Mouse (Mus musculus) thymus, adult 18-20 months (tissue): ENCODE data around the gene Spib.

Source experiments
- DNase-seq, 2 experiments: peaks; one replicate each; pipeline ENCODE4 v3.0.0; 2022; ENCODE audit warnings: mixed read lengths in 2 of 2

Spib gene

DNA sequence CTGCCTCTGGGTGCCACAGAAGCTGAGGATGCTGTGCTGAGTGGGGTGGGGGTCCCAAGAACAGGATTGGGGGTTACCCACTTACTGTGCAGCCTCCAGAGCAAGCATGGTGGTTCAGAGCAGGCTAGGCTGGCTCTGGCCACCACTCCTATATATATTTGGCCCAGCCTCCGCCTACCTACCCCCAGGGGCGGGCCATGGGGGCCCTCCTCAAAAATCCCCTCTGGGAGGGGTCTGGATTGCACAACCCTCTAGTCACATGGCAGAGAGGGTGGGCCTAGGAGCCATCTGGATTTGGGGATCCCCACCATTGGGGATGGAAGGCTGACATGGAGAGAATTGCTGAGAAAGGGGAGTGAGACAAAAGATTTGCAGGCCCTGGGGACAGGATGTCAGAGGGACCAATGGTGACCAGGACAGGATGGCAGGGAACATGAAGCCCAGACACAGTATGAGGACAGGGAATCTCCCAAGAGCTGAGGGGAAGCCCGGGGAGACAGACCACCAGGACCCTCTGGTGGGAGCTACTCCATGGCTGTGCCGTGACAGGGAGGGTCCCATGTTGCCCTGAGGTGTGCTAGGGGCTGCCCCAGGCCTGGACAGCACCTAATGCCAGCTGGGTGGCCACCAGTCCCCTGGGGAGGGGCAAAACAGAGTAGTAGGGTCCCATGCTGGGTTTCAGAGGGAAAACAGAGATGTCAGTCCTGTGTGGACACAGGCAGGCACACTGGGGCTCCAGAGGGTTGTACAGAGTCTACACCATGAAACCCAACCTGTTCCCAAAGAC lies at the start of gene Spib:
TSS of gene Spib (minus strand) at position 126 of the 787 bp plus-strand sequence.
- no peak for DNase-seq

DNA sequence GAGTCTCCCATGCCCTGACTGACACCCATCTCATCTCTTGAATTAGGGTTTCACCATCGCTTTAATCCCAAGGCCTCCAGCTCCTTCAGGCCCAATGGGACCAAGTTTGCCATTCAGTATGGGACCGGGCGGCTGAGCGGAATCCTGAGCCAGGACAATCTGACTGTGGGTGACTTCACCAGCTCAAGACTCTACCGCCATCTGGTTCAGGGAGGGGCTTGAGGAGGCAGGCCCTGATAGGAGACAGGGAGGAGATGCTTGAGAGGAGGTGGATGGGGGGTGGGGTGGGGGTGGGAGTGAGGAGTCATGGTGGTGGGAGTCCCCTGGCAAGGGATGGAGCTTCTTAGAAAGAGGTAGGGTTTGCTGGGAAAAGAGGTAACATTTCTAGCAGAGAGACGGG lies 49.8 kb upstream of the Spib start:
- DNase-seq, result no peak

DNA sequence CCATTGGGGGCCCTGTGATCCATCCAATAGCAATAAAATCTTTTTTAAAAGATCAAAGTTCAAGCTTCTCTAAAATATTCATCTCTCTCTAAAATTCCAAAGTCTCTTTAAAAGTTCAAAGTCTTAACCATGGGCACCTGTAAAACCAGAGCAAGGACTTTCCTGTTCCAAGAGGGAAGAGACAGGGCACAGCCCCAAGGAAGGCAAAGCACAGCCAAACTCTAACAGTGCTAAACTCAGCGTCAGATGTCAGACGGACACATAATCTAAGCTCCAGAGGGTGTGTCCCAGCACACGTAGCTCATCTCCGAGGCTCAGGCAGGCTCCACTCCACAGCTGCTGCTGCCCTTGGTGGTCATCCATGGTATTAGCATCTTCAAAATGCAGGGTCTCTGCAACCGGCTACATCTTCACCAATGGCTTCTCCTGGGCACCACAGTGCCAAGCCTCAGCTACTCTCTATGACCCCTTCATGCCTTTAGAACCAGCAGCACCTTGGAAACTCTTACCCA lies 44.5 kb upstream of the Spib start:
- no peak for DNase-seq

DNA sequence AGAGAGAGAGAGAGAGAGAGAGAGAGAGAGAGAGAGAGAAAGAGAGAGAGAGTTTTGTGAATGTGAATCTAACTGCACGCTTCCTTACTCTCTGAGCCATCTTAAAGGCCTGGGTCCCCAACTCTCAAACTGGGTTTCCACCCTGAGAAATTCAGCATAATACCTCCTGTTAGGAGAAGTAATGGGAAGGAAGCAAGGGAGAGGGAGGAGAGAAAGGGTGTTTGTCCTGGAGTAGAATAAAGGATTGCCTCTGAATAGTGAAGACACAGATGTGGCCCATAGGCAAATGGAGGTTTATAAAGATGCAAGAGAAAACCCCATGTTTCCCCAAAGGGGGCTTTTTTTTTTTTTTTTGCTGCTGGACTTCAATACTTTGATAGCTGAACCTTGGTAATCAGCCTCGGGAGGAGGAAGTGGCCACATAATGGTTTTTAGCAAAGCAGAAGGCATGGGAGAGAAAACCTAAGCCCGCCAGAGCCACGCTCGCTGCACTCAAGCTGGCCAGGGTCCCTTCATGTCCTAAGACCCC lies 41.1 kb upstream of the Spib start:
- no peak for DNase-seq

DNA sequence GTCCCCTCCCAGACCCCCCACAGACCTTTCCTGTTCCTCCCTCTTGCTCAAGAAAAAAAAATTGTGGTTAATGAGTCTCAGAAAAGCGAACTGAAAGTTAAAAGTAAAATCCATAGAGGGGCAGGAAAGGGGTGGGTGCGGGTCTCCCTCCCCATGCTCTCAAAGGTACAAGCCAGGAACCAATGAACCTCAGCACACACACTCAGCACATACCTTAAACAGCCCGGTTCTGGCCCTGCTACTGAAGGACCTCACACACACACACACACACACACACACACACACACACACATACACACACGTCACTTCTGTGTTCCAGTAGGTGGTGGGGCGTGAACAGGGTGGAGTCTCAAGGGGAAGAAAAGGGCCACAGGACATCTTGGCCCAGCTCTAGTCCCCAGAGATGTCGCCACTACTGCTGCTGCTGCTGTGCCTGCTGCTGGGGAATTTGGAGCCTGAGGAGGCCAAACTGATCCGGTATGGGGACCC lies 40.4 kb upstream of the Spib start, which contains the start of gene Napsa:
TSS of gene Napsa (plus strand) at position 168 of the 489 bp plus-strand sequence.
- DNase-seq, result peak in 1 of 2 experiments; percentile 23

DNA sequence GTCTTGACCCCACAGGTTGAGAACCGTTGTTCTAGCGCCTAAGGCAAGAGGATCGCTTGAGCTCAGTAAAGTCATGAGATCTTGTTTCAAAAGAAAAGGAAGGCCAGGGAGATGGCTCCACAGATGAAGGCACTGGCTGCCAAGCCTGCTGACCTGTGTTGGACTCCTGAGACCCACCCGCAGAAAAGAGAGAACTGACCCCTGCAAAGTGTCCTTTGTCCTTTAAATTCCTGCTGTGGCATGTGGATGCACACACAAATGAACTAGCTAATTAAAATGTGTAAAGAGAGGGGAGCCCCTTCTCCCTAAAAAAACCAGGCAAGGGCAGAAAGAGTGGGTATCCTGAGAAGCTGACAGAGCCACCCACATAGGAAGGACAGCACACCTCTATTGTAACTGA lies 39.9 kb upstream of the Spib start:
- no peak for DNase-seq

DNA sequence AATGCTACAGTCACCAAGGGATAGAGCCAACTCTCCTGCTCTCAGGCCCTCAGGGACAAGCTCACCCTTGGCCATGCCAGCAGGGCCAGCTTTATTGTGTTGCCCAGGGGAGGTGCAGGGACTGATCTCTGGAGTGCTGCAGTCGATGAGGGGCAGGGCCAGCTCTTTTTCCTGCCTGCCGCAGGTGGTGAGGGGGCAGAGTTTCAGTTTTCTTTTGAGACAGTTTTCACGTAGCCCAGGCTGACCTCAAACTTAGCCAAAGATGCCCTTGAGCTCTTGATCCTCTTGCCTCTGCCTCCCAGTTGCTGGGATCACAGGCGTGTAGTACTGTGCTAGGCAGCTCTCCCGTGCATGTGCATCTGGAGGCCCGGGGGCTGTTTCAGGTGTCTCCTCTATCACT lies 39.1 kb upstream of the Spib start:
- no peak for DNase-seq

DNA sequence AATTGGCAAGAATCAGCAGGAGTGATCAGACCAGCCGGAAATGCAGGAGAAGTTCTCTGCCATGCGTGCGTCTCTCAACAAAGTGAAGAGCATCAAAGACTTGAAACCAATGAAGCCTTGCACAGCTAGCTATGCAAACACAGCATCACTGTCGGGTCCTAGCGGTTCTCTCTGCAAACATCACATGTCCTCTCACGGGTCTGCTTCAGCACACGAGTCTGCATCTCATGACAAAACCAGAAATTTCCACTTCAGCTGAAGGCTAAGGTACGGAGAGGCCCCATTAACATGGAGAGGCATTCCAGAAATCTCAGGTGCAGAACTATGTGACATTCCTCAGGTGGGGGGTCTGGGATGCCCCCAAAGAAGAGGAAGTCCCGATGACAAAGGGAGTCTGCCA lies 36.9 kb upstream of the Spib start:
- no peak for DNase-seq

DNA sequence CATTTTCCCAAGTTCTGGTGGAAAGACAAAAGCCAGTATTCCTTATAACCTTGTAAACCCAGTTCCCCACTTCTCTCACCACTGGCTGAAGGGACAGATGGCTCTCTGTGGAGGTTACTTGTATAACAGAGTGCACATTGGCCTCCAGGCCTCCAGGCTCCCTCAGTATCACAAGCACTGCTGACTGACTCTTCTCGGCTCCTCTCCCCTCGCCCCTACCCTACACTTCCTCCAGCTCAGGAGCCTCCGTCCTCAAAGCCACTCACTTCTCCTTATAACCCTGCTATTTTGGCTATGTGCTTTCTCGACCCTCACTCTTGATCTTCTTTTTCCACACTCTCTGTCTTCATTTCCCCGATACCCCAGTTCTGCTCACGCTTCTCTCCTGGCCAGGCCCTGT lies 33.5 kb upstream of the Spib start:
- no peak for DNase-seq

DNA sequence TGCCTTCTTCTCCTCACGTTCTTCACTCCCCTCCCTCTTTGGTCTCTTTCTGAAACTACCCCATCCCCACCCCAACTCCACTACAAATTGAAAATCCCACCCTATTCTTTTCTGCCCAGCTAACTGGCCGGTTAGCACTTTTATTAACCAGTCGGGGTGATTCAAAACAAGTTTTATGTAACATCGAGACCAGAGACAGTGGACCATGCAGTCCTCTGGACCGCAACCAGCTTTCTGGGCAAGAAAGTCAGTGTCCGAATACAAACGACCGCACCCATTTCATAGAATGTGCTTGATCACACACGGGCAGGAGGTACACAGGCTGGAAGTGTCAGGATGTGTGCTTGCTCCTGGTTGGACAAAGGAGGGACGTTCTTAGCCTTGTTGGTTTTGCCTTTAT lies 32.6 kb upstream of the Spib start:
- no peak for DNase-seq

DNA sequence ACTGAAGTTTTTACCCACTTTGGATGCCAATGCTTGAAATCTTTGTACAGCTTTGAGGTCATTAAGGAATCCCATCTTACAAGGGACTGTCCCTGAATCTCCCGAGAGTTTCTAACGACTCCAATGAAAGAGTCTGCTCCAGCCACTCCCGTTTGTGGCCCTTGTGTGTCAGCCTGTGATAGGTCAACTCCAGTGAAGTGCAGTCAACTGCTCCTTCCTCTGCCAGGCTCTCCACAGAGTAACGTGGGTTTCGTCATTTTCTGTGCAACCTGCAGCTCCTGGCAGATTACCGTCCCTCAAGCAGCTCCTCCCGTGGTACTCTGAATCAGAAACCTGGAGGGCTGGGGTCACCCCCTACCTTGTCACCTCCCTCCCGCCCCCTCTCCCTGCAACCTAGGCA lies 31.4 kb upstream of the Spib start:
- no peak for DNase-seq

DNA sequence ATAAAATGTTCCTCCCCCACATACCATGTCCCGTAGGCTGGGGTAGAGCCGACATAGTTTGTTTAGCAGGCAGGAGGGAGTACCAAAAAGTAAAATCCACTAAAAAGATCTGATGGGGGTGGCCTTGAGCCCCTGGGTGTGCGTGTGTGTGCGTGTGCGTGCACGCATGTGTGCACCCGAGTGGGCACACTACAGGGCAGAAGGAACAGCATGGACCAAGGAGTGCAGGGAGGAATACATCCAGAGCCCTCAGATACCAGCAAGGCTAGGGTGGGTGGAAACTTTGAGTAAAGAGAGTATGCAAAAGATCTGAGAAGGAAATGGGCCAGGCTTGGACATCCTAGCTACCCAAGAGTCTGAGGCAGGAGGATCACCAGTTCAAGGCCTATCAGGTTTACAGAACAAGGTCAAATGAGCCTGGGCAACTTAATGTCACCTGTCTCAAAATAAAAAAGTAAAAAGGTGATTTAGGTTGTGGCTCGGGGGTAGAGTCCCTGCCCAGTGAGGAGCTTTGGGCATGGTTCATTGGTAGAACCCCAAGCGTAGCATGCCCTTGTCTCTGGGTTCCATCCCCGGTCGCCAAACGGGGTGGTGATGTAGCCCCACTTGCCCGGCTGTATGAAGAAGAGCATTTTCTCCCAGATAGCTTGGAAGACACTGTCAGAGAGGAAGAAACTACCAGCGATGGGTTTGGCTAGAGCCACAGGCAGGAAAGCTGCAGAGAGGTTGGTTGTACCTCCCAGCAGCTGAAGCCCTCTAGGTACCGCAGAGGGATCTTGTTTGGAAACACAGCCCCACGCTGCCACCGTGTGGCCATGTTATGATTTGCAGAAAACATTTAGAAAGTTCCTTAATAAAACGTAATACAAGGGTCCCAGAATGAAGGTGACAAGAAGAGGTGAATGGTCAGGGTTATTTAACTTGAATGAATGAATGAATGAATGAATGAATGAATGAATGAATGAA lies 28.8 kb upstream of the Spib start:
- DNase-seq, result peak in 1 of 2 experiments; percentile 61

DNA sequence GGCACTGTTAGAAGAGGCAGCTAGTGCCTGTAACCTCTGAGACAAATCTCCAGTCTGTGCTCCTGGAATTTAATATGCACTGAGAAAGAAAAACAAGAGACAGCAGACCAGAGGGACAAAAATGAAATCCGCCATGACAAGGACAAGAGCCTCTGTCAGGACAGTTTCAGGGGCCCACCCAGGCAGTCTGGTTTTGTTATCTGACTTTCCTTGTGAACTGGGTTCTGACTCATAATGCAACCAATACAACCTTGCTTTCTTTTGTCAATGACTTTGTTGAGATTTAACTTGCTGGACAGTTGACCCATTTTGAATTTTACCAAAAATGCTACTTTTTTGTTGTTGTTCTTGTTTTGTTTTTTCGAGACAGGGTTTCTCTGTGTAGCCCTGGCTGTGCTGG lies 25.8 kb upstream of the Spib start:
- no peak for DNase-seq

DNA sequence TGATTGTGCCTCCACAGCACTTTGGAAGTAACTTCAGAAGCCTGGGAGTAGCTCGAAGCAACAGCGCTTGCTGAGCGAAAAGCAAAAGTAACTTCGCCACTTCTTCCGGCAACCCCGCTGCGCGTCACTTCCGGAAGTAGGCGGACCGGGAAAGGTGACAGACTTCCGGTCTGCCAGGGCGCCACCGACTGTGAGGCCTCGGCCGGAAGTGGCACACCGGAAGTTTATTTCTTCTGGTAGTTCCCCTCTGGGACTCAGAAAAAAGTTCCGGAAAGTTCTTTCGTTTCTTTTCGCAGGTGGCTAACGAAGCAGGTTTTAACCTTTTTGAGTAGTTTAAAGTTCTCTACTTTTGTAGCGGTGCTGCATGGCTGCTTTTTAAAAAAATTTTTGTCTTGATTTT lies 22.0 kb upstream of the Spib start, which contains the start of gene Nr1h2:
TSS of gene Nr1h2 (minus strand) at position 126 of the 400 bp plus-strand sequence.
- peak; percentile 94 to 95 for DNase-seq

DNA sequence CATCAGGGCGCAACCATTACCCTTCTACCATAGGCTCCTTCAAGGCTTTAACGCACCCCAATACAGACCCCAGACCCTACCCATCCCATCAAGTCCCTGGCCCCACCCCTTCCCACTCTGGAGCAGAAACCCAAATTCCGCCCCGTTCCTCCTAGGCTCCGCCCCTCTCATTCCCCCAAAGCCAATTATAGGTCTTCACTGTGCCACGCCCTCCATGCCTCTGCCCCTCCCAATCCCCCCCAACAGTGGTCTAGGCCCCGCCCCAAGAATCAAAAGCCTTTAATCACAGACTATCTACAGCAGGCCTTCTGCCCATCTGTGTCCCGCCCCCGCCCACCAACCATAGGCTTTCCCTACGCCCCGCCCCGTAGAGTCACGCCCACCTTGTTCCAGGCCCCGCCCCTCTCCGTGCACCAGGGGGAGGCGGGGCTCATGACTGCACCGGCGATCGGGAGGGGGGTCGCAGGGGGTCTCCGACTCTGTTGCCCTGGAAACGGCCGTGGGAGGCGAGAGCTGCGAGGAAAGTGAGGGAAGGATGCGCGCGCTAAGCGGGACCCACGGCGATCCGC lies 21.4 kb upstream of the Spib start:
- peak in 1 of 2 experiments; percentile 66 for DNase-seq

DNA sequence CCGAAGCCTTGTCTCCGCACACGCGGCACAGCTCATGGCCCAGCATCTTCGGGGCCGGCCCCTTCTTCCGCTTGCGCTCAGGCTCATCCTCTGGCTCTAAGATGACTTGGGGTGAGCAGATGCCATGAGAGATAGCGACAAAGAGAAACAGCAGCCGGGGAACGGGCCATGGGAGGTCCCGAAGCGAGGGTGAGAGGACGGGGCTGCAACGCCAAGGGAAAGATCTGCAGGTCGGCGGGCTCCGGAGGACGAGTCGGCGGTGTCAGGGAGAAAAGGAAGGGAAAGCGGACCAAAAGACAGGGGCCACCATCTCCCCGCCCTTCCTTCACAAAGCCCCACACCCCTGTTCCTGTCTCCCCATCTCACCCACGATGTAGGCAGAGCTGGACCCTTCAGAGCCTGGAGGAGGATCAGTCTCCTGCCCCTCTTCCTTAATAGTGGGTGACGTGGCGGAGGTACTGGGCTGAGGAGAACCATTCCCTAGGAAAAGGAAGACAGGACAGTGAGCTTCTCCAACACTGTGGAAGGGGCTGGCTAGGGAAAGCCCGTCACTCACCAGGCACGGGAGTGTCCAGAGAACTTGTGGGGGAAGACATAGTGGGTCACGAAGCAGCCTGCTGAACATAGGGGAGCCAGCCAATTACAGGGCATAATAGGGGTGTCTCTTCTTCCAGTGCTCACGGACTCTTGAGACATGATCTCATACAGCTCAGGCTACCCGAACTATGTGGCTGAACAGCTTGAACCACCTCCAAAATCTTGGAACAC lies 20.5 kb upstream of the Spib start:
- no peak for DNase-seq

DNA sequence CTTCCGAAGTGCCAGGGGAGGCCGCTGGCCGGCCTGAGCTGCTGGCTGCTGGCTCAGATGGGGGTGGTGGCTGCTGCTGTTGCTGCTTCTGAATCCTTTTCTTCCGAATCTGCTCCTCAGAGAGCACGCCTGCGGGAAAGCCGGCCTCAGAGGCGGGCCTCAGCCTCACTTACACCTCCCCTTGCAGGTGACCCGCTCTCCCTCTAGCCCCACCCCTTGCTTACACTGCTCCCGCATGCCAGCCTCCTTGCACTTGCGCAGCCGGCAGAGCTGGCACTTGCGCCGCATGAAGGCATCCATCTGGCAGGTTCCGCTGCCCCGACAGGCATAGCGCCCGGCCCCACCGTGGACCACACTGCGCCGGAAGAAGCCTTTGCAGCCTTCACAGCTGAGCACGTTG lies 19.9 kb upstream of the Spib start:
- no peak for DNase-seq

DNA sequence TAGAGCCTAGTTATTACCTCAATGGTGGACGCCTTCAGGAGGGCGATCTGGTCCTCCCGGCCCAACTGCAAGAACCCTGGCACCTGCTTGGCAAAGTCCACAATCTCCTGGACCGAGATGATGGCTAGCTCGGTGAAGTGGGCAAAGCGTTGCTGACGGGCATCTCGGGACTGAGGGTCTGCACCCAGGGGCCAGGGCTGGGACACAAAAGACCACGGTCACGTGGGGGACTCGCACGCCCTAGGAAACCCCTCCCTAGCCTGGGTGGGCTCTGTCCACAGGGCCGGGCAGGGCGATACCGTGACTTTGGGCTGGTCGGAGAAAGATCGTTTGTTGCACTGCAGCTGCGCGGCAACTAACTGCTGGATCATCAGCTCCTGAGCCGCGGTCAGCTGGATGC lies 19.4 kb upstream of the Spib start:
- DNase-seq, result no peak

DNA sequence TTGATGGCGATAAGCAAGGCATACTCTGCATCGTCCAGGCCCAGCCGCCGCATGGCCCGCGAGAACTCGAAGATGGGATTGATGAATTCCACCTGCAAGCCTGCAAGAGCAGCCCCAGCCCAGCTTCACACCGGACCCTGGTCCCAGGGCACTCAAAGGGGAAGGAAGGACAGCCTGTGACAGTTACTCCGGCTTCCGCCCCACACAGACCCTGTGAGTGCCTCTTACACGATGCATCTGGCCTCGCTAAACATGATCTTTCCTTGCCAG lies 18.5 kb upstream of the Spib start:
- DNase-seq, result no peak

DNA sequence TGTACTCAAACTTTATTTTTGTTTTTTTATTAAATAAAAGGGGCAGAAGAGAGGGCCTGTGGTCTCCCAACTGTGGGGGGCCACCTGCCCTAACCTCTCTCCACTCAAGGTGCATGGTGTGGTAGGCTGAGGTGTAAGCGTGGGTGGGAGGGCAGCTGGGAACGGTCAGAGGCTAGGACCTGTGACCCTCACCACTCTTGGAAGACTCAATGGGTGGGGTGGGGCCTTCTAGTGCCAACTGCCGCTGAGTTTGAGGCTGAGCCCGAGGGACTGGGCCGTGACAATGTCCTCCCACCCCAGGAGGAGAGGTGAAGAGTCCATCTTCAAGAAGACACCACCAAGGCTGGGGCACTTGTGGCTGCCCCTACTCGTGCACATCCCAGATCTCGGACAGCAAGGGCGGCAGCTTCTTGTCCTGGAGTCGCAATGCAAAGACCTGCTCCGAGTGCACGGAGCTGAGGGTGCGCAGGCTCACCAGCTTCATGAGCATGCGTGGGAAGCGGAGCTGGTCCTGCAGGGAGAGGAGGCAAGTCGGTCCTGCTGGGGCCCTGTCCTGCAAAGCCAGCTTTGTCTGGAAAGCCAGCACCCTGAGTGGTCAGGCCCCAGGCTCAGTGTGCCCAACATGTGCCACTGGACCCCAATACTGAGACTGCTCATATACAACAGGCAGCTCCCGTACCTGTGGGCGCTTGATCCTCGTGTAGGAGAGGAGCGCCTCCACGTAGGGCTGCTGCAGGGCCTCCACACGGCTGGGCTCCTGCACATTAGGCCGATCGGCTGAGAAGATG lies 17.9 kb upstream of the Spib start:
- no peak for DNase-seq

DNA sequence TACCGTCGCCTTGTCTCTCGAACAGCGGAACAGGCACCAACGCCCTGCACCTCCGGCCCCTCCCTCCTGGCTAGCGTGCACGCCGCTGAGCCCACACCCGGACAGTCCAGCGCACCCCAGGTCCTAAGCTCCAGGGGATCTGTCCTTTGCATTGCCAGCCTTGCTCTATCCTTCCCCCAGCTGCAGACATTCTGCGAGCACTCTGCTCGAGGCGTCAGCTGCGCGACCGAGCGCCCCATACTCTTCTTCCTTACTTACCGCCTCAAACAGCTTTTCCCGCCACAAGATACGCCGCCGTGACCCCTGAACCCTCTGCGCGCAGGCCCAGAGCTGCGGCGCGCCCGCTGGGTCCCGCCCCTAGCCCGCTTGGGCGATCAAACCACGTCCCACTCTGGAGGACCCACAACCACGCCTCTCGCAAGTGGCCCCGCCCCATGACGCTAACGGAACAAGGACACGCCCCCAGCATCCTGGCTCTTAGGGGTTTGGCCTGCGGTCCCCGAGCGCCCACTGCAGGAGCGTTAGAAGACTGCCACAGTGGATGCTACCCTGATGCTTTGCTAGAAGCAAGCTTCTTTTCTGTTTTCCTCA lies 16.7 kb upstream of the Spib start, which contains the start of gene Pold1:
TSS of gene Pold1 (minus strand) at position 353 of the 591 bp plus-strand sequence.
- DNase-seq, result peak; percentile 99
